Mouse (Mus musculus): ENCODE measurements at regions not wholly inside any gene's neighbourhood (a gene's known extent, or its start where the extent isn't known, plus 50 kb on each side); places are given as distances from the start of the nearest gene placed in this dataset.

- Histone ChIP-seq H3K9me3 (replicated peaks; ENCODE audit: low read length) (peaks cover 5% of the 10 kb centered on the region), H3K4me3 (replicated peaks in 1 of 3; ENCODE audit: low read depth in 2 of 3, low read length in 2 of 3, poor library complexity in 1 of 3) (no peak overlapping the region), H3K27ac (ENCODE audit: insufficient read depth, low read depth) (no peak overlapping the region), H3K4me2 (ENCODE audit: insufficient read depth, low read depth, poor library complexity, severe bottlenecking) (no peak overlapping the region), H3K27me3 (replicated peaks) (no peaks in the 10 kb centered on the region), H3K4me1 (ENCODE audit: control insufficient read depth in 1 of 2, insufficient read depth in 2 of 2) (no peaks in the 10 kb centered on the region), H3K36me3 (replicated peaks in 1 of 2; ENCODE audit: control insufficient read depth in 1 of 2, insufficient read depth in 1 of 2, low read length in 1 of 2) (no peaks in the 10 kb centered on the region), H3K9ac (ENCODE audit: insufficient read depth, low read depth) (no peak overlapping the region), H3K79me2 (replicated peaks; ENCODE audit: control insufficient read depth, extremely low read depth, insufficient read depth, poor library complexity, severe bottlenecking) (no peaks in the 10 kb centered on the region)
- no peak for DNase-seq (ENCODE audit: extremely low read depth)
- dilution Hi-C loops (cut with MboI; ENCODE audit: extremely low pct_ligation_motif_present, extremely low pct_unique_long_range_greater_than_20kb, low sequenced_read_pairs), result no loop called here
- TF ChIP-seq TBP (conservative IDR thresholded peaks at IDR 0.05; ENCODE audit: low read depth, low read length) (no peak), HCFC1 (IDR thresholded peaks at IDR 0.05; ENCODE audit: low read depth, low read length) (no peak), MXI1 (IDR thresholded peaks at IDR 0.05; ENCODE audit: low read depth, low read length) (no peak), GABPA (IDR thresholded peaks at IDR 0.05; ENCODE audit: insufficient replicate concordance, low read depth, low read length) (no peak), ELF1 (IDR thresholded peaks at IDR 0.05; ENCODE audit: low read depth, low read length) (no peak), MAFK (IDR thresholded peaks at IDR 0.05; ENCODE audit: insufficient replicate concordance, low read length) (no peak)
- in situ Hi-C loops (cut with MboI; ENCODE audit: low pct_ligation_motif_present, low pct_unique_long_range_greater_than_20kb, low sequenced_read_pairs), result no loop called here
These were observed 134.9 kb upstream of the E2f7 start for GRCm38 (mm10) chr10:110610336-110610735.

GRCm38 (mm10) chr10:110617004-110617403 lies 128.2 kb upstream of the E2f7 start:
- no peak for TF ChIP-seq HCFC1 (IDR thresholded peaks at IDR 0.05; ENCODE audit: low read depth, low read length)
- TF ChIP-seq ETS1 (conservative IDR thresholded peaks at IDR 0.05; ENCODE audit: low read depth, low read length), result no peak
- no peak for TF ChIP-seq ZKSCAN1 (IDR thresholded peaks at IDR 0.05; ENCODE audit: borderline replicate concordance, low read depth, low read length)
- TF ChIP-seq USF1 (IDR thresholded peaks at IDR 0.05; ENCODE audit: low read depth, low read length), result no peak
- no peak for TF ChIP-seq JUN (IDR thresholded peaks at IDR 0.05; ENCODE audit: insufficient read depth, low read depth, low read length)
- no peak for TF ChIP-seq IRF4 (IDR thresholded peaks at IDR 0.05; ENCODE audit: low read depth, low read length)
- TF ChIP-seq CHD1 (IDR thresholded peaks at IDR 0.05; ENCODE audit: low read depth, low read length), result no peak
- TF ChIP-seq NELFE (IDR thresholded peaks at IDR 0.05; ENCODE audit: low read depth, low read length), result no peak
- TF ChIP-seq ZC3H11A (IDR thresholded peaks at IDR 0.05; ENCODE audit: low read depth, low read length), result no peak
- TF ChIP-seq POLR2AphosphoS2 (IDR thresholded peaks at IDR 0.05; ENCODE audit: low read depth, low read length), result no peak
- TF ChIP-seq CTCF (conservative IDR thresholded peaks at IDR 0.05 in 1 of 2, IDR thresholded peaks at IDR 0.05 in 1 of 2; ENCODE audit: low read depth in 2 of 2, low read length in 2 of 2), result no peak
- TF ChIP-seq MAFK (IDR thresholded peaks at IDR 0.05; ENCODE audit: insufficient replicate concordance, low read length), result no peak
- no peak for TF ChIP-seq MAZ (IDR thresholded peaks at IDR 0.05; ENCODE audit: low read depth, low read length)
- TF ChIP-seq JUND (conservative IDR thresholded peaks at IDR 0.05; ENCODE audit: low read depth, low read length), result no peak
- no peak for TF ChIP-seq RCOR1 (conservative IDR thresholded peaks at IDR 0.05; ENCODE audit: low read depth, low read length)
- no peak for TF ChIP-seq USF2 (conservative IDR thresholded peaks at IDR 0.05; ENCODE audit: low read depth, low read length)
- TF ChIP-seq CHD2 (IDR thresholded peaks at IDR 0.05; ENCODE audit: low read length), result no peak
- H3K36me3 ChIP-seq (replicated peaks in 1 of 2; ENCODE audit: control insufficient read depth in 1 of 2, insufficient read depth in 1 of 2, low read length in 1 of 2), result no peaks in the 10 kb centered on the region
- H3K9ac ChIP-seq (ENCODE audit: insufficient read depth, low read depth), result no peak overlapping the region
- H3K4me3 ChIP-seq (replicated peaks in 1 of 3; ENCODE audit: low read depth in 2 of 3, low read length in 2 of 3, poor library complexity in 1 of 3), result no peak overlapping the region
- in situ Hi-C loops (cut with MboI; ENCODE audit: low pct_ligation_motif_present, low pct_unique_long_range_greater_than_20kb, low sequenced_read_pairs), result no loop called here
- DNase-seq (ENCODE audit: extremely low read depth), result no peak
- H3K9me3 ChIP-seq (replicated peaks; ENCODE audit: low read length), result peaks cover 9% of the 10 kb centered on the region
- no peaks in the 10 kb centered on the region for H3K27me3 ChIP-seq (replicated peaks)
- H3K4me2 ChIP-seq (ENCODE audit: insufficient read depth, low read depth, poor library complexity, severe bottlenecking), result no peak overlapping the region
- H3K79me2 ChIP-seq (replicated peaks; ENCODE audit: control insufficient read depth, extremely low read depth, insufficient read depth, poor library complexity, severe bottlenecking), result no peaks in the 10 kb centered on the region
- dilution Hi-C loops (cut with MboI; ENCODE audit: extremely low pct_ligation_motif_present, extremely low pct_unique_long_range_greater_than_20kb, low sequenced_read_pairs), result no loop called here
- H3K27ac ChIP-seq (ENCODE audit: insufficient read depth, low read depth), result no peak overlapping the region
- H3K4me1 ChIP-seq (ENCODE audit: control insufficient read depth in 1 of 2, insufficient read depth in 2 of 2), result no peaks in the 10 kb centered on the region

Measured in CH12.LX (cell line).